Mouse (Mus musculus) midbrain, embryonic 11.5 days (tissue): Measurements from ENCODE around the gene Kazn. TPM values are rescaled to one million over a fixed set of nuclear protein-coding genes. Genes with fewer than 3 reads are reported as not detected.
A peak's percentile ranks its signal among the peaks of the same experiment; 100 is the strongest.

Source experiments
- ATAC-seq: fragments of 200-750 bp; cut with Nextera tagmentation; 2 replicates; pipeline ENCODE4 v1.8.0; 2017; ENCODE audit warnings: moderate TSS enrichment, moderate library complexity; ENCODE audit not compliant: low FRiP score
- DNase-seq: peaks from one replicate; pipeline ENCODE4 v3.0.0; 2015; ENCODE audit warnings: low spot score; ENCODE audit errors: missing footprints
- H3K27ac ChIP-seq: fragments of 300-500 bp; sonication (generic); 2 replicates; pipeline ENCODE4 v1.5.1; 2014; ENCODE audit warnings: low read depth, low read length
- H3K27me3 ChIP-seq: fragments of 300-500 bp; sonication (generic); 2 replicates; pipeline ENCODE4 v1.6.1; 2014; ENCODE audit warnings: mild to moderate bottlenecking, low read length, moderate library complexity, mixed read lengths; ENCODE audit not compliant: control insufficient read depth, insufficient read depth
- H3K36me3 ChIP-seq: fragments of 300-500 bp; sonication (generic); 2 replicates; pipeline ENCODE4 v1.6.1; 2014; ENCODE audit warnings: mild to moderate bottlenecking, low read length, moderate library complexity, mixed read lengths; ENCODE audit not compliant: control insufficient read depth, insufficient read depth
- H3K4me1 ChIP-seq: fragments of 300-500 bp; sonication (generic); 2 replicates; pipeline ENCODE4 v1.6.1; 2014; ENCODE audit warnings: low read length; ENCODE audit not compliant: control insufficient read depth, insufficient read depth
- H3K4me2 ChIP-seq: fragments of 300-500 bp; sonication (generic); 2 replicates; pipeline ENCODE4 v1.6.1; 2014; ENCODE audit warnings: mild to moderate bottlenecking, moderate library complexity
- H3K4me3 ChIP-seq: fragments of 300-500 bp; sonication (generic); 2 replicates; pipeline ENCODE4 v1.5.1; 2014; ENCODE audit warnings: low read depth, low read length
- H3K9ac ChIP-seq: fragments of 300-500 bp; sonication (generic); 2 replicates; pipeline ENCODE4 v1.6.1; 2014; ENCODE audit warnings: low read length
- H3K9me3 ChIP-seq: fragments of 300-500 bp; sonication (generic); 2 replicates; pipeline ENCODE4 v1.6.1; 2016; ENCODE audit warnings: low read length; ENCODE audit not compliant: control insufficient read depth
- WGBS: fragments of 180-500 bp; shearing (Covaris S2); extraction: QIAGEN DNeasy Blood & Tissue Kit; methylation state at CpG from one replicate; pipeline ENCODE4 v1.1.7; 2014; 5-methylcytosine and 5-hydroxymethylcytosine counted together
- polyA plus RNA-seq: library from polyadenylated mRNA; unstranded; fragments of >200 nt; fragmentation: Nextera tagmentation; extraction: Ambion mirVana; gene quantifications from 2 replicates; pipeline ENCODE4 v1.2.1, GENCODE M21; 2014

Kazn gene
- polyA plus RNA-seq, 1 experiment from 2014 or later: 12.1 TPM

DNA sequence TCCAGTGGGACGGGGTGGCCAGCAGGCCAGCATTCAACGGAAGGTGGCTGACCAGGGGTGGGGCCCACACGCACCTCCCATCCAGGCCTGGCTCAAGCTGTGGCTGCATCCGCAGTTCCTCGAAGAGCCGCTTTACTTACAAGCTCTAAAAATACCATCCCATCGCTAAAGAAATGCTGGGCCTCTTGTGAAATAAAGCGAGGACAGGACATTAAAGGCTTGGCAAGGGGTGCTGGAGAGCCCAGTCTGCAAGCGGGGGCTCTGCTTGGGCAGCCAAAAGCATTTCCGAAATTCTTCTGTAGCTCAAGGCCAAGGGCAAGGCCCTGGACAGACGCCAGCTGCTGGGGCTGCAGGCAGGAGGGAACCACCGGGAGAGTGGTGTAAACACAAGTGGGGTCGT, 59.7 kb downstream of the Kazn start:
- WGBS: 67% methylated on average over 13 of the region's 13 CpGs
- ATAC-seq (no peak), DNase-seq (no peak)
- no peak overlapping the region for H3K4me3 ChIP-seq
- no peak overlapping the region for H3K4me2 ChIP-seq
- no peak overlapping the region for H3K9ac ChIP-seq
- H3K36me3 ChIP-seq: no peaks in the 10 kb centered on the region
- no peaks in the 10 kb centered on the region; the same call in 1 of the 2 replicates for H3K9me3 ChIP-seq
- H3K27ac ChIP-seq: no peak overlapping the region
- no peaks in the 10 kb centered on the region for H3K4me1 ChIP-seq
- H3K27me3 ChIP-seq: no peaks in the 10 kb centered on the region

DNA sequence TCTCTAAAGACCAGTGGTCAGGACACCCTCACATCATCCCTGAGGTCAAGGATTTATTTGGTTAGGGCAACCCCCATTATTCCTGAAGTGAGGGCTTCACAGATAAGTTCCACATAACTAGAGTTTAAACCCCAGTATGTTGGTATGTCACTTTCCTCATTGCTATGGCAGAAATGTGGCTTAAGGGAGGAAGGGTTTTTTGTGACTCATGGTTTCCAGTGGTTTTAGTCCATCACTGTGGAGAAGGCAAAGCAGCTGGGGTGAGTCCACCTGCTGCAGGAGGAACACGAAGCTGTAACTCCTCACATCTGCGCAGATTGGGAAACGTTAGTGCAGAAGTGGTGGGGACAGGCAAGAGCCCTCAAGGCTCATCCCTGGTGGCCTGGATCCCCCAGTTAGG, 62.5 kb downstream of the Kazn start:
- Histone ChIP-seq H3K27me3 (no peaks in the 10 kb centered on the region), H3K36me3 (no peaks in the 10 kb centered on the region), H3K4me2 (no peak overlapping the region), H3K4me1 (peaks cover 8% of the 10 kb centered on the region), H3K27ac (no peak overlapping the region), H3K9ac (no peak overlapping the region), H3K9me3 (no peaks in the 10 kb centered on the region; the same call in 1 of the 2 replicates), H3K4me3 (no peak overlapping the region)
- DNase-seq (no peak), ATAC-seq (no peak)
- 92% methylated on average over 3 of the region's 3 CpGs for WGBS

DNA sequence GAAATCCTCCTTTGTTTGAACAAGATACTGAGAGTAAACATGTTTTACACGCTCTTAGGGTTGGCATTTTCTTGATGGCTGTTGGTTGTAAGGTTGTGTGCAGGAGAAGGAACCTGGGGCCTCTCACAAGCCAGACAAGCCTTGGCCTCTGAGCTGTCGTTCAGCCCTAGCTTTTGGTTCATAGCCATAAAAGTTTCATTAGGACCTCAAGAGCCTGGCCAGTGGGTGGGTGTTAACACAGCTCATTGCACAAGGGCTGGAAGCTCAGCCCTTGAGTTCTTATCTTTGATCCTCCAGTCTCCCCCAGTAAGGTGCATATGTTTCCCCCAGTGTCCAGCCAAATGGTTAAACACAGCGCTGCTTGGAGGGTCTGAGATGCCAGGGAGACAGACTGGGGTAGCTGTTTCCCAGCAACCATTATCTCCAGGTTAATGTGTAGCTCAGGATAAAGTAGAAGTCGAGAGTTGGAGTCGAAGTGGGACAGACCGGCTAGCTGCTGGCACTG, 65.2 kb downstream of the Kazn start:
- Histone ChIP-seq H3K4me2 (no peak overlapping the region), H3K27ac (no peak overlapping the region), H3K4me1 (peaks cover 8% of the 10 kb centered on the region), H3K9me3 (no peaks in the 10 kb centered on the region; the same call in 1 of the 2 replicates), H3K4me3 (no peak overlapping the region), H3K36me3 (no peaks in the 10 kb centered on the region), H3K9ac (no peak overlapping the region), H3K27me3 (no peaks in the 10 kb centered on the region)
- ATAC-seq (peak; percentile 13; the same call in 1 of the 2 replicates), DNase-seq (no peak)
- 45% methylated on average over 6 of the region's 6 CpGs for WGBS

DNA sequence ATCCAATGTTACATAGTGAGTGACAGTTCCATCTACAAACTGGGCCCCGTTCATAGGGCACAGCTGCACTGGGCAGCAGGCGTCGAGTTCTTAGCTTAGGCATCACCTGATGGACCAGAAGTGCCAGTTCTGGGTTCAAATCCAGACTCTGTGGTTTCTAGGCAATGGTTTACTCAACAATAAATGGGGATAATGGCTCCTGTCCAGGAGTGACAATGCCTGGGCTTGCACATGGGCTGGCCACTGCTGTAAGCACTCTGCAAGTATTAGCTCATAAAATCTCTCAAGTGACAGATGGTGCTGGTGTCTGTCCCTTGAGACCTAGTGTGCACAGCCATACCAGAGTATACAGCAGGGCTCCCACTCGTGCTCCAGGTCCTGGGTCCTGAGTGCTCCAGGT, 66.3 kb downstream of the Kazn start:
- Histone ChIP-seq H3K27ac (no peak overlapping the region), H3K9ac (no peak overlapping the region), H3K4me1 (peaks cover 8% of the 10 kb centered on the region)

DNA sequence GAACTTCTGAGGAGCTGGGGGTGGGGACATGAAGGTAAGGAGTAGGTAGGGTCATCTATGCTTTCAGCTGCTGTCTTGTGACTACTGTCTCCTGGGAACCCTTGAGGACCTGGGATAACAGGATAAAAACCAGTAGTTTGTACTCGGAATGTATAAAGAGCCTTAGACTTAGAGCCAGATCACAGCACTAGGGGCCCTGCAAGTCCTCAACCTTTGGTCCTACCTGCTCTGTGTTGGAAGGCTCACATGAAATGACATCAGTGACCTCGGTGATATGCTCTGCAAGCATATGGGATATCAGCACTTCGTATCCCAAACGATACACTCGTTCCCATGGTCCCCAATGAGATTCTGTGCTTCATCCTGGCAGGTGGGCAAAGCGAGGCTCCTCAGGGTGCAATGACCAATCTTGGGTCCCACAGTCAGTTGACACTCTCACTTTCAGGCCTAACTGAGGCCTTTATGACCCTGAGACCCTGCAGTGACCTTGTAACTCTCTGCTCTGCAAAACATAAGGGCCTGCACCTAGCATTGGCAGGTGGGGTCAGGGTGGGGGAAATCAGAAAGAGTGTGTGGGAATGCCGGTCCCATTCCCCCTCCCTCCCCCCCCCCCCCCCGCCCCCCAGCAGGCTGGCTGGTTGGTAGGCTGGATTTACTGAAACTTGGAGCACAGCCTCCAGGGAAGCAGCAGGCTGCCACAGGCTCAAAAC, 67.3 kb downstream of the Kazn start:
- no peak overlapping the region for H3K4me3 ChIP-seq
- no peaks in the 10 kb centered on the region for H3K36me3 ChIP-seq
- no peak for DNase-seq
- H3K9me3 ChIP-seq: no peaks in the 10 kb centered on the region; the same call in 1 of the 2 replicates
- H3K4me2 ChIP-seq: no peak overlapping the region
- no peaks in the 10 kb centered on the region for H3K27me3 ChIP-seq
- H3K9ac ChIP-seq: no peak overlapping the region
- no peak for ATAC-seq
- WGBS: 84% methylated on average over 7 of the region's 8 CpGs
- H3K27ac ChIP-seq: no peak overlapping the region
- peaks cover 8% of the 10 kb centered on the region for H3K4me1 ChIP-seq

More for the DNA sequence above, 66.3 kb downstream of the Kazn start:
- 90% methylated on average over 4 of the region's 4 CpGs for WGBS
- Histone ChIP-seq H3K4me3 (no peak overlapping the region), H3K36me3 (no peaks in the 10 kb centered on the region), H3K27me3 (no peaks in the 10 kb centered on the region), H3K4me2 (no peak overlapping the region), H3K9me3 (no peaks in the 10 kb centered on the region; the same call in 1 of the 2 replicates)
- no peak for DNase-seq
- ATAC-seq: no peak

DNA sequence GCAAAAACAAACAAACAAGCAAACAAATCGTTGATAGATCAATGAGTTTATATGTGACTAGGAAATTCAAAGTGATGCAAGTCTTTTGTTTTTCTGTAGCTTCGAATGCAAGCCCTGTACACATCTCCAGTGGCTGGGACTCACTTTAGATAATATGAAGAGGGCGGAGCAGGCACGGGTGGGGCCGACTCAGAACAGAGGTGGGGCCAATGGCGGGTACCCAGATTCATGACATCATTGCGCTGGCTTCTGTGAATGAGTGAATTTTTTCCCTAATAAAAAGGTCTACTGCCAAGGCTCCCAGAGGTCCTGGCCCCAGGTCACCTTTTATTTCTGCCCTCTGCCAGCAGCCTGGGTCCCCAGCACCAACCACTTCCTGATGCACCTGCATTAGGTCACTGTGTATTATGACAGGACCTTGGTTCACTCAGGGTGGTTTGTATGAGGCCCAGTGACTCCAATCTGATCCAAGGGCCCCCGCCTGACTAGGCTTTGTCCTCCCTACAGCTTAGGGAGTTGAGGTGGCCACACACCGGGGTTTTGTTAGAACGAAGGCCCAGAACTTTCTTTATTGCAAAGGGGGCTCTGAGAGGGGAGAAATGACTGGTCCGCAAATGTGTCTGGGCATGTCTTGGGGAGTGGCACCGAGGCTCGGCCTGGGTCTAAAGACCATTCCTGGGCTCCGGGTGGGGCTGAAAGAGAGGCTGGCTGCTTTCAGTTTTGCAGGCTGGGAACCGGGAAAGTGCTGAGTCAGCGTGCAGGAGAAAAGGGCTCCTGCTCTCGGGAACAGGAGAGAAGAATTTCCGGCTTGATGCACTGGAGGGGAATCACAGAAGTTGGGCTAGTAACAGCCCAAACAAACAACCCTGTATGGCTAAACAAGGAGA, 68.1 kb downstream of the Kazn start:
- H3K9me3 ChIP-seq: no peaks in the 10 kb centered on the region
- H3K27ac ChIP-seq: no peak overlapping the region
- no peaks in the 10 kb centered on the region for H3K27me3 ChIP-seq
- H3K4me2 ChIP-seq: no peak overlapping the region
- H3K4me1 ChIP-seq: peaks cover 15% of the 10 kb centered on the region
- no peaks in the 10 kb centered on the region for H3K36me3 ChIP-seq
- H3K4me3 ChIP-seq: no peak overlapping the region
- WGBS: 58% methylated on average over 18 of the region's 18 CpGs
- no peak for DNase-seq
- ATAC-seq: no peak
- no peak overlapping the region for H3K9ac ChIP-seq

DNA sequence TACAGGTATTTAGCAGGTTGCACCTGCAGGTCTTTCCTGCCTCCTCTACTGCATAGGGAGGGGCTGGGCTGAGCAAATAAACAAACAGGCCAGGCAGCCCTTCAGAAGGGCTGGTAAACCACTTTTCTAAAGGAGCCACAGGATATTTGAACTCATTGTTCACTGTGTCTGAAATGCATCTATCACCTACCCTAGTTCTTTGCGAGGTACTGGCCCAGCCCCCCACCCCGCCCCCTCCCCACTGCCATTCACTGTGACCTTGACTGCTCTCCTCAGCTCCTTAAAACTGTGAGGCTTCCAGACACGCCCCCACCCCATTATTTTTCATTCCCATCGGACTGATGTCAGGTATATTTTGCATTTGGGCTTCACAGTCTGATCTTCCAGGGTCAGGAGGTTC, 69.6 kb downstream of the Kazn start:
- no peaks in the 10 kb centered on the region for H3K9me3 ChIP-seq
- no peak overlapping the region for H3K4me2 ChIP-seq
- no peaks in the 10 kb centered on the region for H3K27me3 ChIP-seq
- peaks cover 18% of the 10 kb centered on the region for H3K4me1 ChIP-seq
- WGBS: 70% methylated on average over 4 of the region's 4 CpGs
- H3K9ac ChIP-seq: no peak overlapping the region
- H3K36me3 ChIP-seq: no peaks in the 10 kb centered on the region
- no peak overlapping the region for H3K27ac ChIP-seq
- DNase-seq (no peak), ATAC-seq (no peak)
- H3K4me3 ChIP-seq: no peak overlapping the region

DNA sequence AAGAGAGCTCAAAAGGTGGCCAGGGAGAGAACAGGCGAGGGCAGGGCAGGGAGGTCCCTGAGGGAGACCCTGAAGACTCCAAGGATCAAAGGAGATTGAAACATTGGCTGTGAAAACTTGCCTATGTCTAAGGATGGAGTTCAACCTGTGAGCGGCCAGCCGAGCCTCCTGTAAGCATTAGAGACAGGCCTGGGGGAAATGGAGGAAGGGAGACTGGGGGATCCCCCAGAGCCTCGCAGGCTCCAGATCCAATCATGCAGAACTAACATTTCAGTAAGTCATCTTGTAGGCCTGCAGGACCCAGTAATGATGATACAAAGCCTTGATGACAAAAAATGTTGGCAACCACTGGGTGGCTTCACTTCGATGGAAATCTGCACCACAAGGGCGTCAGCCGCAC, 70.8 kb downstream of the Kazn start:
- H3K4me3 ChIP-seq: no peak overlapping the region
- no peaks in the 10 kb centered on the region for H3K9me3 ChIP-seq
- H3K36me3 ChIP-seq: no peaks in the 10 kb centered on the region
- peaks cover 10% of the 10 kb centered on the region for H3K4me1 ChIP-seq
- no peaks in the 10 kb centered on the region for H3K27me3 ChIP-seq
- H3K27ac ChIP-seq: no peak overlapping the region
- no peak overlapping the region for H3K4me2 ChIP-seq
- ATAC-seq: no peak
- DNase-seq: no peak
- H3K9ac ChIP-seq: no peak overlapping the region
- WGBS: 87% methylated on average over 7 of the region's 7 CpGs
